Mouse (Mus musculus): ENCODE measurements around the gene Arfrp1. TPM values are rescaled to one million over a fixed set of nuclear protein-coding genes. Genes with fewer than 3 reads are reported as not detected.

The Arfrp1 gene
- polyA plus RNA-seq, 1 experiment from 2014 or later = 19.4 TPM

GRCm38 (mm10) chr2:181397207-181397761 lies 32.1 kb upstream of the Arfrp1 start:
- no peak overlapping the region for H3K4me2 ChIP-seq (ENCODE audit: low read depth, low read length)
- WGBS (ENCODE audit: insufficient replicate concordance) = 89% methylated on average over 5 of the region's 5 CpGs
- DNase-seq (no peak), ATAC-seq (no peak)
- no peak for TF ChIP-seq EP300 (IDR thresholded peaks at IDR 0.05; ENCODE audit: low read depth)
- no peak for TF ChIP-seq CTCF (IDR thresholded peaks at IDR 0.05; ENCODE audit: low read depth)
- H3K27me3 ChIP-seq (ENCODE audit: insufficient read depth, low read length) = no peaks in the 10 kb centered on the region
- H3K27ac ChIP-seq (ENCODE audit: low read depth) = no peak overlapping the region
- H3K9me3 ChIP-seq (ENCODE audit: low read length) = no peaks in the 10 kb centered on the region
- peaks cover 2% of the 10 kb centered on the region; the same call in 1 of the 2 replicates for H3K36me3 ChIP-seq (replicated peaks; ENCODE audit: insufficient read depth, low read length)
- no peaks in the 10 kb centered on the region for H3K4me1 ChIP-seq (ENCODE audit: insufficient read depth)
- no peak overlapping the region for H3K4me3 ChIP-seq (ENCODE audit: low read depth, low read length)
- H3K9ac ChIP-seq (replicated peaks) = no peak overlapping the region

GRCm38 (mm10) chr2:181394086-181394485 lies 28.9 kb upstream of the Arfrp1 start:
- ATAC-seq (no peak), DNase-seq (no peak)
- Histone ChIP-seq H3K4me3 (ENCODE audit: low read depth, low read length) (no peak overlapping the region), H3K9ac (replicated peaks) (no peak overlapping the region), H3K27ac (ENCODE audit: low read depth) (no peak overlapping the region), H3K4me2 (ENCODE audit: low read depth, low read length) (no peak overlapping the region), H3K36me3 (replicated peaks; ENCODE audit: insufficient read depth, low read length) (peaks cover 10% of the 10 kb centered on the region; the same call in 1 of the 2 replicates), H3K27me3 (ENCODE audit: insufficient read depth, low read length) (no peaks in the 10 kb centered on the region), H3K9me3 (ENCODE audit: low read length) (no peaks in the 10 kb centered on the region), H3K4me1 (ENCODE audit: insufficient read depth) (no peaks in the 10 kb centered on the region)
- TF ChIP-seq EP300 (IDR thresholded peaks at IDR 0.05; ENCODE audit: low read depth) (no peak), CTCF (IDR thresholded peaks at IDR 0.05; ENCODE audit: low read depth) (no peak)
- 86% methylated on average over 3 of the region's 3 CpGs for WGBS (ENCODE audit: insufficient replicate concordance)

GRCm38 (mm10) chr2:181392600-181393213 lies 27.5 kb upstream of the Arfrp1 start:
- TF ChIP-seq CTCF (IDR thresholded peaks at IDR 0.05; ENCODE audit: low read depth) (peak; percentile 93), EP300 (IDR thresholded peaks at IDR 0.05; ENCODE audit: low read depth) (no peak)

GRCm38 (mm10) chr2:181391541-181391940 lies 26.3 kb upstream of the Arfrp1 start:
- Histone ChIP-seq H3K36me3 (replicated peaks; ENCODE audit: insufficient read depth, low read length) (peaks cover 12% of the 10 kb centered on the region; the same call in 1 of the 2 replicates), H3K9ac (replicated peaks) (no peak overlapping the region), H3K4me2 (ENCODE audit: low read depth, low read length) (no peak overlapping the region), H3K4me1 (ENCODE audit: insufficient read depth) (no peaks in the 10 kb centered on the region), H3K27ac (ENCODE audit: low read depth) (no peak overlapping the region), H3K27me3 (ENCODE audit: insufficient read depth, low read length) (no peaks in the 10 kb centered on the region), H3K4me3 (ENCODE audit: low read depth, low read length) (no peak overlapping the region), H3K9me3 (ENCODE audit: low read length) (no peaks in the 10 kb centered on the region)
- WGBS (ENCODE audit: insufficient replicate concordance) = 65% methylated on average over 2 of the region's 2 CpGs
- no peak for ATAC-seq
- no peak for DNase-seq
- TF ChIP-seq CTCF (IDR thresholded peaks at IDR 0.05; ENCODE audit: low read depth) (no peak), EP300 (IDR thresholded peaks at IDR 0.05; ENCODE audit: low read depth) (no peak)

More at GRCm38 (mm10) chr2:181392600-181393213, 27.5 kb upstream of the Arfrp1 start:
- DNase-seq = peak; percentile 86
- Histone ChIP-seq H3K4me1 (ENCODE audit: insufficient read depth) (no peaks in the 10 kb centered on the region), H3K36me3 (replicated peaks; ENCODE audit: insufficient read depth, low read length) (peaks cover 10% of the 10 kb centered on the region; the same call in 1 of the 2 replicates), H3K4me2 (ENCODE audit: low read depth, low read length) (no peak overlapping the region), H3K27me3 (ENCODE audit: insufficient read depth, low read length) (no peaks in the 10 kb centered on the region), H3K9ac (replicated peaks) (no peak overlapping the region), H3K27ac (ENCODE audit: low read depth) (no peak overlapping the region), H3K4me3 (ENCODE audit: low read depth, low read length) (no peak overlapping the region), H3K9me3 (ENCODE audit: low read length) (no peaks in the 10 kb centered on the region)
- peak; percentile 80 for ATAC-seq
- WGBS (ENCODE audit: insufficient replicate concordance) = 30% methylated on average over 4 of the region's 4 CpGs

GRCm38 (mm10) chr2:181391022-181391421 lies 25.8 kb upstream of the Arfrp1 start:
- Histone ChIP-seq H3K9ac (replicated peaks) (no peak overlapping the region), H3K36me3 (replicated peaks; ENCODE audit: insufficient read depth, low read length) (peaks cover 15% of the 10 kb centered on the region; the same call in 1 of the 2 replicates), H3K9me3 (ENCODE audit: low read length) (no peaks in the 10 kb centered on the region), H3K27ac (ENCODE audit: low read depth) (no peak overlapping the region), H3K4me1 (ENCODE audit: insufficient read depth) (no peaks in the 10 kb centered on the region), H3K4me2 (ENCODE audit: low read depth, low read length) (no peak overlapping the region), H3K4me3 (ENCODE audit: low read depth, low read length) (no peak overlapping the region), H3K27me3 (ENCODE audit: insufficient read depth, low read length) (no peaks in the 10 kb centered on the region)
- TF ChIP-seq CTCF (IDR thresholded peaks at IDR 0.05; ENCODE audit: low read depth) = no peak
- no peak for TF ChIP-seq EP300 (IDR thresholded peaks at IDR 0.05; ENCODE audit: low read depth)
- no peak for DNase-seq
- no peak for ATAC-seq
- 88% methylated on average over 15 of the region's 15 CpGs for WGBS (ENCODE audit: insufficient replicate concordance)

- no peak overlapping the region for H3K4me2 ChIP-seq (ENCODE audit: low read depth, low read length)
- WGBS (ENCODE audit: insufficient replicate concordance) = 75% methylated on average over 4 of the region's 4 CpGs
- H3K9ac ChIP-seq (replicated peaks) = no peak overlapping the region
- peaks cover 17% of the 10 kb centered on the region; the same call in 1 of the 2 replicates for H3K36me3 ChIP-seq (replicated peaks; ENCODE audit: insufficient read depth, low read length)
- DNase-seq (no peak), ATAC-seq (no peak)
- H3K4me3 ChIP-seq (ENCODE audit: low read depth, low read length) = no peak overlapping the region
- H3K27me3 ChIP-seq (ENCODE audit: insufficient read depth, low read length) = no peaks in the 10 kb centered on the region
- no peak overlapping the region for H3K27ac ChIP-seq (ENCODE audit: low read depth)
- no peak for TF ChIP-seq CTCF (IDR thresholded peaks at IDR 0.05; ENCODE audit: low read depth)
- no peak for TF ChIP-seq EP300 (IDR thresholded peaks at IDR 0.05; ENCODE audit: low read depth)
- no peaks in the 10 kb centered on the region for H3K9me3 ChIP-seq (ENCODE audit: low read length)
- no peaks in the 10 kb centered on the region for H3K4me1 ChIP-seq (ENCODE audit: insufficient read depth)
These were observed 25.1 kb upstream of the Arfrp1 start for GRCm38 (mm10) chr2:181390136-181390870.
